Mouse (Mus musculus) embryo, embryonic 11.5 days (tissue): ENCODE measurements around the gene Dpep1.

ENCODE experiments used
- DNase-seq: peaks from one replicate; pipeline ENCODE4 v3.0.0-alpha.2; 2012; ENCODE audit warnings: low read depth, low spot score

Dpep1 gene

DNA sequence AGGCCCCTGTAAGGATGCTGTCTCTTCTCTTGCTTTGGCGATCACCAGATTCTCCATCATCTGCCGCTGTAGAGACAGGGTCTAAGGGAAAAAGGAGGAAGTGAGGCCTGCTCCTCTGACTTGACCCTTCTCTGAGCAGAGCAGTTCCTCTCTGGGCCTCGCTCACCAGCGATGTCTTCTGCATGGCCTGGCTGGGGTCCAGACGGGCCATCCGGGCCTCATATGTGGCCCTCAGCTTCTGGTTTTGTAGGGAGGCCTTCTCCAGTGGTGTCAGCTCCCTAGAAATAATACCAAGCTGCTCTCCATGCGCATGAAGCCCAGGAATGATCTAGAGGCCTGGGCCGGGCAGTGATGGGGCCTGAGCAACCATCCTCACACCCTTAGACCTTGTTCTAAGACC is 62.6 kb downstream of the Dpep1 start:
- DNase-seq, result no peak

DNA sequence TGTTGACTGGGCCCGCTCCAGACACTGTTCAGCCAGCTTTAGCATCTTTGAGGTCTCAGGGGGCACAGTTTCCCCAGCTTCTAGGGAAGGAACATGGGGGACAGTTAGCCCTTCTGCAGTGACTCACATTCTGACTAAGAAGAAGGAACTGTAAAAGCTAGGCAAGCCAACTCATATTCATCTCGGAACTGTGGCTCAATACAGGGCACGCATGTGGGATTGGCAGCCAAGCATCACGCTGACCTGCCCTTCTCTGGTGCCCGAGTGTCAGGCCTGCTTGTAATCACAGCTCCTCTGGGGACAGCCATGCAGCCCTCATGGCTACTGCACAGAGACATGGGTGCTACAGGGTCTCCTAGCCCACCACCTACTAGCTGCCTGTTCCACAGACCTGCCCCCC is 64.9 kb downstream of the Dpep1 start:
- DNase-seq, result no peak
